Mouse (Mus musculus): Measurements from ENCODE around the gene Tnk2. TPM values are rescaled to one million over a fixed set of nuclear protein-coding genes. Genes with fewer than 3 reads are reported as not detected.
"Not testable (repeated sequence)": the region's sequence is repeated elsewhere in the genome, so short reads cannot be mapped to it uniquely, and the experiment has no call there.

Tnk2 gene
- total RNA-seq, 1 experiment from 2014 or later: 48.5 TPM

DNA sequence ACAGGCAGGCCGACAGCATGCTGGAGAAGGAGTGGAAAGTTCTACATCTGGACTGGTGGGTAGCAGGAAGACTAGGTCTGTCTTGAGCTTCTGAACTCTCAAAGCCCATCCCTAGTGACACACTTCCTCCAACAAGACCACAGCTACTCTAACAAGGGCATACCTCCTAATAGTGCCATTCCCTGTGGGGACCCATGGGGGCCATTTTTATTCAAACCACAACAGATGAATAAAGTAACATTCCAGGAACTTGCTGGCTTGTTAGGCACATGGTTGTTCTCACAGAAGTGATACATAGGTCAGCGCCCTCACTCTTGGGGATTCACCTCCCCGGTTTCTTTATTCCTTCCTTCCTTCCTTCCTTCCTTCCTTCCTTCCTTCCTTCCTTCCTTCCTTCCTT is 7.3 kb upstream of the Tnk2 start:
- DNase-seq: no peak

GRCm38 (mm10) chr16:32636871-32637521 is 6.7 kb upstream of the Tnk2 start:
- DNase-seq: no peak

DNA sequence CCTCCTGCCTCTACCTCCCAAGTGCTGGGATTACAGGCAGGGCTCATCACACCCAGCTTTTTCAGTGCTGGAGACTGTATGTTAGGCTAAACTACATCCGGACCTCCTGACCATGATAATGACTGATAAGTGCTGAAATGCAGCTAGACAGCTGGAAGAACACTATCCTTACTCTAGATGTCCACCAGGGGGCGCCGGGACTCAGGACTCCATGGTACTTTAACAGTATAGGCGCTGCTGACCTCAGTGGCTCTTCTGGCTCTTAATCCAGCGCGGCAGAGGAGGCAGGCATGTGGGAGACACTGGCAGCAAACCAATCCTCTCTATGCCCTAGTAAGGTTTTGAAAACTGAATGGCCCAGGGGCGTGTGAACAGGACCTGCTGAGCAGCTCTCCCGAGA is 5.2 kb upstream of the Tnk2 start:
- DNase-seq: peak; percentile 90

DNA sequence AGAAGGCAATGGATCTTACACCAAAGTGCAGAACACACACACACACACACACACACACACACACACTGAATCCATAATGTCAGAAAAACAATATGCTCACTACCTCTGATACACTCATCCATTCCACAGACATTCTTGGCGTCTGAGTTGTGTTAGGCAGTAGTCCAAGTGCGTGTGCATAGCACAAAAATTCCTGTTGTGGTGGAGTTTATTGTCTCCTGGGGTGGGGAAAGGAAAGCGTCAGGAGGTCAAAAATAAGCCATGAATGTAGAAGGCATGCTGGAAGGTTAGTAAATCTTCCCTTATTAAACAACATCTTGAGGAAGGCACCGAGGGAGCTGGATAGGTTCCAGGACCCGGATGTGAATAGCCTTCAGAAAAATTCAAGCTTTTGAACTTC is 3.6 kb upstream of the Tnk2 start:
- peak; percentile 26 for DNase-seq

DNA sequence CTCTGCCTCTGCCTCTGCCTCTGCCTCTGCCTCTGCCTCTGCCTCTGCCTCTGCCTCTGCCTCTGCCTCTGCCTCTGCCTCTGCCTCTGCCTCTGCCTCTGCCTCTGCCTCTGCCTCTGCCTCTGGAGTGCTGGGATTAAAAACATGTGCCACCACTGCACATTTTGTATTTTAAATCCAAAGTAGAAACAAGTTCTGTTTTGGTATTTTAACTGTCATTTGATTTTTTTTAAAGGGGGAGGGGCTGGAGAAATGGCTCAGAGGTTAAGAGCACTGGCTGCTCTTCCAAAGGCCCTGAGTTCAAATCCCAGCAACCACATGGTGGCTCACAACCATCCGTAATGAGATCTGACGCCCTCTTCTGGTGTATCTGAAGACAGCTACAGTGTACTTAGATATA is 3.0 kb upstream of the Tnk2 start:
- not testable (repeated sequence) for DNase-seq

DNA sequence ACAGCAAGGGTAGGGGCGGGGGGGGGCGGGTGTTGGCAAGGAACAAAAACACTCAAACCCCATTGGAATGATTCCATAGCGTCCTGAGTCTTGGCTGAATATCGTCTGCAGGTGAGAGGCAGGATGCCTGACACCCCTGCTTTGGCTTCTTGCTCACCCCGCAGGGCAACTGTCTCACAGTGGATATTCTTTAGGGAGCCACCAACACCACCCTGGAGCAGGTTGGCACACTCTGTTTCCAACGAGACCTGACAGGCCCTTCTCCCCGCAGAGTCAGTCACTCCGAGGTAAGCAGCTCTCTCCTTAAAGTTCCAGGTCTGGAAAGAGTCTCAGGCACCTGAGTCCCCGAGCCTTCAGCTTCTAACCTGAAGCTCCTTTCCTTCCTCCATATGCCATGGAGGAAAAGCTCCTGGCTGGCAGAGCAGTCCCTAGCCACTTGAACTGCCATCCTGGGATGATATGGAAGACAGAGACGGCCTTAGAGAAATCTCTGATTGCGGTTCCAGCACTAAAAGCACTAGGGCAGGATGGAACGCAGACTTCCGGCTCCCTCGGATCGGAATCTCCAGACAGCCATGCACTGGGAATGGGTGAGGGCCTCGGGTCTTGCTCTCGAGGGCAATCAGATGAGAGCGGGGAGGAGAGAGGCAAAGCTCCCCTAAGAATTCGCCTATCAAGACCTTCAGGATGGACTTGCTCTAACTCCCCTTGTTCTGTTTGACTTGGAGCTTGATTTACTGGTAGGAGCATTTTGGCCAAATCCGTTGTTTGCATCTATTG is 2.0 kb upstream of the Tnk2 start:
- no peak for DNase-seq

DNA sequence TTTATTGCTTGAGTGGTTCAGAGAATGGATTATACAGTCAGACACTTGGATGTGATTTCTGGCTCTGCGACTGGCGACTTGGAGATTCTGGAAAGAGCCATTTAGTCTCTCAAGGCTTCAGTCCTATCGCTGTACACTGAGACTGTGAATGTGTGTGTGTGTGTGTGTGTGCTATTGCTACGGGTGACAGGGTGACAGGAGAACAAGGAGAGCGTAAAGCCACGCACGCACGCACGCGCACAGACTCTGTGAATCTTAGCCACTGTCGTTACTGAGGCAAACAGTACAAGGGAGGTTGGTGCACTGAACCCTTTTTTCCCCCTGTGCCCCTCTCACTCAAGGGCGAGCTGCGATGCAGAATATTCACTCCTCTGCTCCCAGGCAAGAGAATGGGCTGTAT is 1.4 kb upstream of the Tnk2 start:
- DNase-seq: no peak

DNA sequence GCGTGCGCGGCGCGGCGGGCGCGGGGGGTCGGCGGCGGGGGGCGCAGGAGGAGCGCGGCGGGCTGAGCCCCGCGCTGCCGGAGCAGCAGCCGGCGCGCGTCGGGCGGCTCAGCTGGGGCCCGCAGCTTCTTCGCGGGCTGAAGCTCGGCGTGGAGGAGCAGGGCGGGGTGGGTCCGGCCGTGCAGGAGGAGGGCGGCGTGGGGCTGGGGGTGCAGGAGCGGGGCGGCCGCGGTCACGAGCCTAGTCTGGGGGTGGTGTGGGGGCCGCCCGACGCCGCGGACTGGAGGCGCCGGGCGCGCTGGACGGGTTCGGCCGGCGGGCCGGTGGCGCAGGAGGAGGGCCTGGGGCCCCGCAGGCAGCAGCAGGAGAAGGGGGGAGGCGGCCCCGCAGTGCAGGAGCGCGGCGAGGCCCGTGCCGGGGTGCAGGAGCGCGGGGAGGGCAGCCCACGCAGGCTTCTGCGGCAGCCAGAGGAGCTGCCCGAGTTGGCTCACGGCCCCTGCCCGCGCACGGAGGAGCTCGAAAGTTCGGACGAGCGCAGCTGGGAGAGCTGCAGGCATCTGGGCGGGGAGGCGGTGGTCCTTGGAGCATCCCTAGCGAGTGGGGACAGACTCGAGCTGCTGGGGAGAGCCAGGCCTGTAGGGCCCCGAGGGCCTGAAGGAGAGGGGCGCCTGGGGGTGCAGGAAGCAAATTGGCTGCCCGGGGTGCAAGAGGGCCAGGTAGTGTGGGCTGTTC is 561 bp downstream of the Tnk2 start:
- peak; percentile 76 for DNase-seq

DNA sequence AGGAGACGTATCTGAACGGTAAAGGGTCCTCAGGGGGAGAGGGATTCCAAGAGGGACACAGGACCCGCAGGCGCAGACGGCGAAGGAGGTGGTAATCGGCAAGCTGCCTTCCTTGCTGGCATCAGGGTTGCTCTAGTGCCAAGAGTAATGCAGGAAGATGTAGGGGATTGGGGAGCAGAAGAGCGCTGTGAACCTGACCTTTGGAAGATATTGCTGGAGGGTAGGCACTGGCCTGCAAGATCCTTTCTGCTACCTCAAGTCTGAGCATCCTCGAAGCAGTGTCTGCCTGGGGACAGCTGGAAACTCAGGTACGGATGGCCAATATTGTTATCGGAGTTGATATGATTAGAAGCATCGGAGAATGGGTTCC is 1.1 kb downstream of the Tnk2 start:
- DNase-seq: no peak

DNA sequence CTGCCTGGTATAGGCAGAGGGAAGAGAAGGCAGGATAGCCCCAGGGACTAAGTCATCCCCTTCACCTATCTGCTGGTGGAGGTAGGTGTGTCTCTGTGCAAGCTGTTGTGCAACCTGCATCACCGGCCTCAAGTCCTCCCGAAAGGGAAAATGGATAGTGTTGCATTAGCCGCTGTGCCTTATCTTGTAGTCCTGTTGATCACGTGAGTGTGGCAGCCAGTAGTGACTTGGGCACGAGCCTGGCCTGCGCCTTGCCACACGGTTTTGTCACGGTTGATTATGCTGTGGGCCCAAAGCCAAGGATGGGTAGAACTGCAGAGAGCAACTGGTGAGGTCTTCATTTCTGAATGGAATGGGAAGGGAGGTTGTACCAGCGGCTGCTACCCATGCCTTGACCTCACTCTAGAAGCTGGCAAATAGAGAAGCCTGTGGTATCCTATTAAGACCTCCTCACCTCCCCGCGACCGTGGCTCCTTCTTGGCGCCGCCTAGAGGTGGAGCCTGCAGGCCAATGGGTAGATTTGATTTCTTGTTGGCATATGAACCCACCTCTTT is 1.8 kb downstream of the Tnk2 start:
- DNase-seq: peak; percentile 84

DNA sequence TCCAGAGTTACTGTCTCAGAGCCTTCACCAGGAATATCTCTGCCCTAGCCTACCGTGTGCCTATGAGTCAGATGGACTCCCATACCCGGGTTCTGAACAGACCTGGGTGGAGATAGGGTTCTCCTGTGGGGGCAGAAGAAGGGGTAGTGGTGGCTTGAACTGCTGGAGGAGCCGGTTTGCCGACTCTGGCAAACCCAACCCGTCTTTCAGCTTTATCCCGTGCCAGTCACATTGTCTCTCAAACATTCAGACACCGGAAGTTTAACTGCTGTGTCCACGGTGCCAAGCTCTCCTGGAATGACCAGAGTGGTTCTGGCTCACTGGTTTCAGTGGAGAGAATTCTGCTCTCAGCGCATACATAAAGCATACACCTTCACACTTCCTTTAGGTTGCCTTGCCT is 2.3 kb downstream of the Tnk2 start:
- no peak for DNase-seq

DNA sequence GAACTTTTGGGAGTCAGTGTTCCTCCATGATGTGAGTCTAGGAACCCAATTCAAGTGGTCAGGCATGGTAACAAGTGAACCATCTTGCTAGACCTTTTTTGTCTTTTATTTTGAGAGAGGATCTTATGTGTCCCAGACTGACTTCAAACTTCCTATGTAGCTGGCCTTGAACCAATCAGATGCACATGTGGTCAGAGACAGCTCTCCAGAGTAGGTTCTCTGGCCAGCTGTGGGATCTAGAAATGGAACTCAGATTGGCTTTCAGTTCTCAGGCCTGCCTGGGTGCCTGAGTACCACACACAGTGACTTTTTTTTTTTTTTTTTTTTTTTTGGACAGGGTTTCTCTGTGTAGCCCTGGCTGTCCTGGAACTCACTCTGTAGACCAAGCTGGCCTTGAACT is 4.0 kb downstream of the Tnk2 start:
- DNase-seq: no peak

DNA sequence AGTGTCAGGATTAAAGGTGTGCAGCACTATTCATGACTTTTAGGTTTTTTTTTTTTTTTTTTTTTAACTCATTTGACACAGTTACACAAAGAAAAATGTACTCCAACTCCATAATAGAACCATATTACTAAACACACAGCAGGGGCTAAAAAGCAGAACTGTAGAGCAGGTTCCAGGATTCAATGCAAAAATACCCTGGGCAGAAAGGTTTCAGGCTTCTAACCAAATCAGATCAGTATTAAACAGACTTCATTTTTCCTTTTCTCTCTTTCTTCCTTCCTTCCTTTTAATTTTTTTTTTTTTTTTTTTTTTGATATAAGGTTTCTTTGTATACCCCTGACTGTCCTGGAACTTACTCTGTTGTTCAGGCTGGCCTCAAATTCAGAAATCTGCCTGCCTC is 6.8 kb downstream of the Tnk2 start:
- DNase-seq: no peak

DNA sequence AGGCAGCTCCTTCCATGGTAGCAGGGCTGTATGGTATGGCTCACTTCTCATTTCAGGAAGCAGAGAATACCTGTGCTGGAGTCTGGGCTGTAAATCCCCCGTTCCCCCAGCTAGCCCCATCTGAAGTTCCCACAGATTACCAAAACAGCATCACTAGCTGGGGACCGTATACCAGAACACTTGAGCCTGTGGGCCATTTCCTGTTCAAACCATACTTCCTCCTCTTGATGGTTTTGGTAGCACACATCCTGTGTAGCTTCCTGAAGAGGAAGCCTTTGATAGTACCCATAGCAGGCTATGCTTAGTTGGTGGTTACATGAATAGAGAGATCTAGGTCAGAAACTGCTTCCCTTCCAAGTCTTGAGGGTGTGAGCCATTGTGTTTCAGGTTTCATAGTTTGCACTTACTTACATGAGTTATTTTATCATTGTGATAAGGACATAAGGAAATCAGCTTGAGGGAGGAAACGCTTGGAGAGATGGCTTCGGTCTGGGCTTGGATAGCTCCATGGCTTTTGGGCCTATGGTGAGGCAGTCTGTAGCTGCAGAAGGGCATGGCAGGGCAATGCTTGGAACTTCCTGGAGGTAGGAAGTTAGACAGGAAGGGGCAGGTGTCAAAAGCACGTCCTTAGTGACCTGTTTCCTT is 7.4 kb downstream of the Tnk2 start:
- DNase-seq: no peak

GRCm38 (mm10) chr16:32654071-32654733 is 10.5 kb downstream of the Tnk2 start:
- peak; percentile 2 for DNase-seq

- no peak for DNase-seq
These were observed 11.9 kb downstream of the Tnk2 start for GRCm38 (mm10) chr16:32655534-32655933.

GRCm38 (mm10) chr16:32656321-32656720 is 12.6 kb downstream of the Tnk2 start:
- DNase-seq: no peak

GRCm38 (mm10) chr16:32656794-32657193 is 13.1 kb downstream of the Tnk2 start:
- DNase-seq: peak; percentile 78

DNA sequence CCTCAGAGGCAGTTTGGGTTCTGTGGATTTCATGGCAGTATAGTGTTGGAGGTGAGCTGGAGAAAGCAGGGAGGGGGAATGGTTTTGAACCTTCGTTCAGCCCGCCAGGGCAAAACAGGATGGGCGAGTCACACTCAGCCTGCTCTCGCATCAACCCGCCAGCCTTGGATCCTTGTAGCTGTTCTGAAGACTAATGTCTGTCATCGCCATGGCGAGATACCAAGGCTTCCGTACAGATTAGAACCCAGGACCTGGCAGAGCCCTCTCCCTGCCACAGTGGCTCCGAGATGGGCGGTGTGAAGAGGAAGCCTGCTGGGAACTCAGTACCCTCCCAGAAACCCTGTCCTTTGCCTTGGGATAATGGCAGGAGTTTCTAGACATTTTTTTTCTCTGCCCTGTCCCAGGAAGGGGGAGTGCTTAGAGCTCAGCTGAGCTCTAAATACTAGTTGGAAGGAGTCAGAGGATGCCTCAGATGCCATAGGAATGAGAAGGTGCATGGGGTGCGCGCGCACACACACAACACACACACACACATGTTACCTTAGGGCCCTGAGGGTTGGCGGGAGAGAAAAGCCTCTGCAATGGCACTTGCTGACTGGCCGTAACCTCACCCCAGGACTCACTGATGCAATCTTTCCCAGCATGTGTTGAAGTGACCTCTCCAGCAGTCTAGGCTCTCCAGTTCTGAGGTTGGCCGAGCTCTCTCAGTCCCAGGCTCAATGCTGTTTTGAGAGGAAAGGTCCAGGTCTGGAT is 14.0 kb downstream of the Tnk2 start:
- DNase-seq: peak; percentile 58

- DNase-seq: peak; percentile 52
These were observed 15.1 kb downstream of the Tnk2 start for GRCm38 (mm10) chr16:32658743-32659171.

- DNase-seq: peak; percentile 85
These were observed 15.7 kb downstream of the Tnk2 start for GRCm38 (mm10) chr16:32659385-32659784.

Measured in adrenal gland, postnatal 14 days (tissue).